Mouse (Mus musculus) adrenal gland, adult (tissue): ENCODE results near the gene Lars2.
"Not testable (repeated sequence)": the region's sequence is repeated elsewhere in the genome, so short reads cannot be mapped to it uniquely, and the experiment has no call there.

Experiments
- DNase-seq, 2 experiments: peaks; one replicate each; pipeline ENCODE4 v3.0.0; 2022 to 2023; ENCODE audit warnings: low spot score in 1 of 2; ENCODE audit not compliant: inconsistent age in 2 of 2

The Lars2 gene

DNA sequence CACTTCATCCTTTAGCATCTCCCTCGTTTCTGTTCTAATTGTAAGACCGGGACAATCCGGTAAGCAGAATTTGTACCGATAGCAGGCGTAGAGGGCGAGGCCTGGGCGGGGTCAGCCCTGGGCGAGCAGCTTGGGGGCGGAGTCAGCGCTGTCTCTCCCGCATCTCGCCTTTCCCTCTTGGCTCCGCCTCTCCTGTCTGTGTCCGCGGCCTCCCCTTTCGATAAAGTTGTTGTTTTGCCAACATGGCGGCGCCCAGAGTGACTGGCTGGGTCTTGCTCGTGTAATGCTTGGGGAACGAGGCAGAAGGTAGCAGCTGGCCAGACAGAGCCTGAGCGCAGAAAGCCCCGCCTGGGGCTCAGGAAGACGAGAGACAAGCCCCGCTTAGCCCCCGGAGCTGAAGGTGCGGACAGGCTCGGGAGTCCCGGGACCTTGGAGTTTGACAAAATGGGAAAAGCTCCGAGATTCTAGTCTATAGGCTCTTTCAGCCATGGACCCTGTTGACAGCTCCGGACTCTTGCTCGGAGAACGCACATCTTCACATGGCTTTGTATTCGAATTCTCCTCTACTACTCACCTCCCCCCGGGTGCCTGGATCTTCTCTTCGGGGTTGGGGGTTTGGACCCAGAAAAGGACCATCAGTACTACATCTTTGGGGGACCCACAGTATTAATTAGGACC is at the start of gene Lars2:
Gene Lars2, plus strand, starts transcription at position 220 of the 678 bp plus-strand sequence.
- DNase-seq = peak; percentile 95 to 97

DNA sequence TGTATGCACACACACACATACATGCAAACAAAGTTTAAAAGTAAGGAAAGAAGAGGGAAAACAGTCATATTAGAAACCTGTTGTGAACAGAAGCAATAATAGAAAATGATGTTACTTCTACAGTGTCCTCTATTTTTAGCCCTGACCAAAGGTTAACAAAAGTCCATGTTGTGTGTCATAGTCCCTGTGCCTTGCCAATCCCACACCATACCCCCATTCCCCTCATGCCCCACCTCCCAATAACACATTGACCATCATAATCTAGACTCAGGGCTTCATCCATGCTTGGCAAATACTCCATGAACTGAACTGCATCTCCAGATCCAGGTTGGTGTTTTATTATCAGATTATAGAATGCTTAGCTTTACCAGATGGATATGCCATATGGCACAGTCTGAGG is 40.6 kb upstream of the Lars2 start:
- DNase-seq = no peak

DNA sequence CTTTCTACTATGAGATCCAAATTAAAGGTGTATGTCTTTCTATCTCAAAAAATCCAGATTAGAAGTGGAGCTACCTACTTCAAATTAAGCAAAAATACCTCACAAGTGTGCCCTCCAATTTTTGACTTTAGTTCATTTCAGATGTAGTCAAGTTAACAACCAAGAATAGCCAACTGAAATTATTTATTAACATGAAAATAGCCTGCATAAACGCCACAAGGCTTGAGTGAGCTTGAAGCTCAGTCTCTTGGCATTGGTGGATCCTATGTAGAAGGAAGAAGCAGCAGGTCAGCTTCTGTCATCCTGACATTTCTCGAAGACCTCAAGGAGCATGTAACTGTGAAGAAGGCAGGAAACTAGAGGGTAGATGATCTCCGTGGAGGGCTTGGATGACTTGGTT is 38.4 kb upstream of the Lars2 start:
- DNase-seq = no peak

GRCm38 (mm10) chr9:123329831-123330230 is 36.9 kb upstream of the Lars2 start:
- no peak for DNase-seq

GRCm38 (mm10) chr9:123330271-123330670 is 36.5 kb upstream of the Lars2 start:
- DNase-seq = not testable (repeated sequence)

DNA sequence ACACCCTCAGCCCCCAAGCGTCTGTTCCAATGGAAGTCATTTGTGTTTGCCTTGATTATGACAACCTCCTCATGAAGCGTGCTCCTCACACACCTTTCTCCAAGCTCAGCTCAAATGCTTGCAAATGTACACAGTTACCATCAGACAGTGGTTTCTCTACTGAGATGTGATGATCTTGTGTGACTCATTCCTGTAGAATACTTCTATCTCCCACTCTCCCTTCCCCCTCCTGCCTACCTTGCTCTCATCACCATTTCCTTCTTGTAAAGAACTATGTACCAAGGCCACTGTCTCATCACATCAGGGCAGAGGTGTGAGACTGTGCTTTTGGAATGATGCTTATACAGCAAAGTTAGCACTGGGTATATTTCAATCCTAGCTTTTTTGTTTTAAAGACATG is 33.2 kb upstream of the Lars2 start:
- DNase-seq = no peak

- no peak for DNase-seq
Observed at GRCm38 (mm10) chr9:123335044-123335670, 31.6 kb upstream of the Lars2 start.

DNA sequence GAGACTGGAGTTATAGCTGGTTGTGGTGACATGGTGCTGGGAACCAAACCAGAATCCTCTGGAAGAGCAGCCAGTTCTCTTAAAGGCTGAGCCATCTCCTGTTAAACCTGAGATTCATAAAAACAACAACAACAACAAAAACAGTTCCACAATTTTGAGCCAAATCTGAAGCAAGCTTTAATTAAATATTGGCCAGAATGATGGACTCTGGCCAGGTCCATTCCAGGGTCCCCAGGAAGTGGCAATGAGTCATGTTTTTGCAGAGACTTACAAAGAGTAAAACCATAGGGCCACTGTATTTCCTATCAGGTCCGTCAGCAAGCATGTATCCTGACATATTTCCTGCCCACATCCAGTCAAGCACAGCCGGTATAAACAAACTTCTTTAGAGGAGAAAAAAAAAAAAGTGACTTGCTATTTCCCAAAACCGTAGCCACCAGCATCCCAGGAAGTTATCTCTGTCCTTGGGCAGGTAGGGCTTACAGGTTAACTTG is 27.0 kb upstream of the Lars2 start:
- DNase-seq = no peak

GRCm38 (mm10) chr9:123341256-123341655 is 25.5 kb upstream of the Lars2 start:
- no peak for DNase-seq

DNA sequence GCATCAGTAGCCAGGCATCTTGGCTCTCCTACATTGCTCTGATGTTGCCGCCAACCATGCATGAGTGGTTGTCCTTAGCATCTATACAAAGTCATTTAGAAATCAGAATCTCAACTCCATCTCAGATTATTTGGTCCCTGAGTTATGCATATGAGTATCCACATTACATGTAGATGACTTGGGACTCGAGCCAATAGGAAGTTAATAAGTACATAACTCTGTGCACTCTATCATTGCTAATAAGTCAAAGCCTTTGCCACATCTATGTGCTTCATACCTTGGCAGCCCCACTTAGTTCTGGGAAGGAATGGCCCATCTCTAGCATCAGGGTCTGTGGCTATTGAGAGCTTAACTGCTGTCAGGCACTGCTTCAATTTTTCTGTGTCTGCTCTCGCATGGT is 23.7 kb upstream of the Lars2 start:
- DNase-seq = no peak

DNA sequence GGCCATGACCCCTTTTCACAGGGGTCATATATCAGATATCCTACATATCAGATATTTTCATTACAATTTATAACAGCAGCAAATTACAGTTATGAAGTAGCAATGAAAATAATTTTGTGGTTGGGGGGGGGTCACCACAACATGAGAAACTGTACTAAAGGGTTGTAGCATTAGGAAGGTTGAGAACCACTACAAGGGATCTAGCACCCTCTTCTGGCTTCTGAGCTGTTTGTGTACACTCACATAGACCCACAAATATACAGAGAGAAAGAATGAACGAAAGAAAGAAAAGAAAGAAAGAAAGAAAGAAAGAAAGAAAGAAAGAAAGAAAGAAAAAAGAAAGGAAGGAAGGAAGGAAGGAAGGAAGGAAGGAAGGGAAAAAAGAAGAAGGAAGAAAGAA is 17.4 kb upstream of the Lars2 start:
- not testable (repeated sequence) for DNase-seq

- no peak for DNase-seq
Observed at GRCm38 (mm10) chr9:123359981-123360380, 6.7 kb upstream of the Lars2 start.

DNA sequence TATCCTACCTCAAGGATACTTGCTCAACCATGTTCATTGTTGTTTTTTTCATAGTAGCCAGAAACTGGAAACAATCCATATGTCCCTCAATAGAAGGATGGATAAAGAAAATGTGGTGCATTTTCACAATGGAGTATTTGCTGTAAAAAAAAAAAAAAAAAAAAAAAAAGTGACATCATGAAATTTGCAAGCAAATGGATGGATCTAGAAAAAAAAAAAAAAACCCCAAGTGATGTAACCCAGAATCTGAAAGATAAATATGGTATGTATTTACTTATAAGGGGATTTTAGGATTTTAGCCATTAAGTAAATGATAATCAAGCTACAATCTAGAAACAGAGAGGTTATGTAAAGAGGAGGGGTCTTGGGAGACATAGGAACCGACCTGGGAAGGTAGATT is 1.4 kb upstream of the Lars2 start:
- DNase-seq = no peak

GRCm38 (mm10) chr9:123365942-123366707 is 602 bp upstream of the Lars2 start:
- peak in 1 of 2 experiments; percentile 31 for DNase-seq

GRCm38 (mm10) chr9:123367636-123368035 is 909 bp downstream of the Lars2 start:
- no peak for DNase-seq

DNA sequence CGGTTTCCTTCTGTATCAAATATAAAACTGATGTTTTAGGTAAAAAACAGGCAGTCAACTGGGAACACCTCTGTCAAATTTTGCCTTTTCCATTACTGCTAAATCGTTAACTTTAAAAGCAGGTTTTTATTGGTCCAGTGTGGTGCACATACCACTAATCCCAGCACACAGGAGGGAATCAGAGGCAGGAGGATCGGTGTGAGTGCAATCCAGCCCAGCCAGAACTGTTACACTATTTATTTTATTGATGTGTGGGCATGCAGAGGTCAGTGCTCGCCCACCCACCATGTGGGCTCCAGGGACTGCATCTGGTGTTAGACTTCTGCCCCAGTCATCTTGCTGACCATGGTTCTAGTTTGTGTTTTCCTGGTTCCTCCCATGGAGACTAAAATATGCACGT is 15.7 kb downstream of the Lars2 start:
- DNase-seq = no peak

- DNase-seq = no peak
Observed at GRCm38 (mm10) chr9:123384696-123385095, 18.0 kb downstream of the Lars2 start.

DNA sequence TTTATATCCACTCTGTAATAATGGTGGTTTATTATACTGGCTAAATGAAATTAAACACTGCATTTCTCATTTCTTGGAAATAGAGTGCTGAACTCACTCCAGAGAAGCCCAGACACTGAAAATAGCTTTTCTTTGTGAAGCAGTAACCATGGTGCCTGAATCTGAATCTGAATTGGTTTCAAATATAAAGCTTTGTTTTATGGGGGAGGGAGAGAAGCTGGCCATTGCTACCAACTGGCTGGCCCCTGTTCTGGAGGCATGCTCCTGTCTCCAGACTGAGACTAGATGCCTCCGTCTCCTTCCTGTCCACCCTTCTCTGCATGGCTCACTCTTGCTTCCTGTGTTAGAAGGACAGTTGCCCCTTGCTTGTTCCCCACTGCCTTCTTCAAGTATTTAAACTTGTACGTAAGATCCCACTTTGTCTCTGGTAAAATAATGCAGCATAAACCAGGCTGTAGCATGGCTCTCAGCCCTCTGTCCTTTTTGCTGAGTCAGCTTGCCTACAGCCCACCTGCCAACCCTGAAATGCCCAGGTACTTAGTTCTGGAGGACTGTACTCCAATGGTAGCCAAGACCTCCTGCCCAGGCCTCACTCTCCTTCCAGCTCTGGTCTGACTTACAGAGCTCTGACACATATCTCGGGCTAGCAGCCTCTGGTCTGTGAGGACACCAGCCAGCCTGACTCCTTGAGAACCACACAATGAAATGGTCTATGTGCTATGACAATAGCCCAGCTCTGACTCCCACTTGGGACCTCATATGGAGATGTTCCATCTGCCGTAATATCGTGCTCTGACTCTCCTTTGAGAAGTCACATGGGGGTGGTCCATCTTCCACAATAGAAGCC is 18.8 kb downstream of the Lars2 start:
- no peak for DNase-seq

DNA sequence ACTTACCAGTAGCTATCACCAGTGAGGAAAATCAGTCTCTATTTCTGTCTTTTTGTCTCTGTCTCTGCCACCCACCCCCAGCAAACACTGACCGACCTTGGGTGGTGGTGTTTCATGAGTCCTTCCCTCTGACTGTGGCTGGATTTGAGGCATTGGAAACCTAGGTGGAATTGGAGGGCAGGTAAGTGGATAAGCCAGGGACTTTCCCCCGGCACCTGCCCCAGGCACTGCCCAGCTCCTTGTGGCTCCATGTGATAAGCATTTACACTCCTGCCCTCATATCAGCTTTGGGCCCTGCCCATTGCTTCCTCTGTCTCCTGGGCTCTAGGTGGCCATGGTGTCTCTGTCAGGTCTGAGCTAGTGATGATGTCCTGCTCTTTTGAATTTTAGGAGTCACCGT is 19.6 kb downstream of the Lars2 start:
- no peak for DNase-seq

GRCm38 (mm10) chr9:123388087-123389007 is 21.6 kb downstream of the Lars2 start:
- DNase-seq = not testable (repeated sequence)
